Mouse (Mus musculus): ENCODE results near the gene Cope.

DNA sequence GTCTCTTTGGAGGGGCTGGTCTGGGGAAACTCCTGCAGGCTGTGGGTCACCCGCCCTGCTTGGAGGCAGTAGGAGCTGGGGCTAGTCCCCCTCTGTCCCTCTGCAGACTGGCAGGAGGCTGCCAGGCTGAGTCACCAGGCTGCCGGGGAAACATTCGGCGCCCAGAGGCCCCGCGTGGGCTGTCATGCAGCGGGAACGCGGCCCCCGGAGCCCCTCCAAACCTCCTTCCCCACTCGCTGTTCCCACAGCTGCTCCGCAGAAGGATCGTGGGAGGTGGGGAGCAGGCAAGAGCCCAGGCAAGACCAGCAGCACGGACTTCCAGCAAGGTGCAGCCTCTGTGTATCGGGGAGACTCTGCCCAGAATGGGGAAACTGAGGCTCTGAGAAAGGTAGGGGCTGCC, 24.1 kb upstream of the Cope start:
- TF ChIP-seq CTCF (IDR thresholded peaks at IDR 0.05) (no peak), EP300 (IDR thresholded peaks at IDR 0.05) (no peak)
